ENCODE assay signal across 8 mouse cellular contexts in the genomic region with DNA sequence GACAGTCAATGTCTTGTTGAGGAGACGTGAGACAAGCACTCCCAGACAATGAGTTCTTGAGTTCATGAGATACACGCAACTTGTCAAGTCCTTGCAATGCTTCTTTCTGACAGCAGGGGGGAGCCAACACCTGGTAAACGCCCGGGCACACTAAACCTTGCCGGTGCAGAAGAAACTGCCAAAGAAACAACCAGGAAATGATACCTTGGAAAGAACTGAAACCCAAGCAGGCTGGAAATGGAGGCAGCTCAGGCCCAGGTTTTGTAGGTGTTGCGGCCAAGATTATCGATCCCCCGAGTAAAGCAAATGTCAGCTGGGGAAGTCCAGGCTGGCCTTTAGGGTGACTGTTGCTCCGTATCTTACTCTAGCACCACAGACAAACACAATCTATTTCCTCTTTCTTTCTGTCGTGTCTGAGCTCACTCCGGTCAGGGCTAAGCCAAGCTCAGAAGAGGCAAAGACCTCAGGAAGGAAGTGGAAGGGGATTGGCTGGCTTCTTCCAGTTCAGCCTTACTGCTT. TPM values are rescaled to one million over a fixed set of nuclear protein-coding genes. Genes with fewer than 3 reads are reported as not detected.
DNase-seq lines count a peak whose midpoint lies in the region; ATAC-seq lines count a peak whose summit lies in the region.

No protein-coding gene starts in this region.

- H3K27me3 ChIP-seq in hindbrain, embryonic 10.5 days (ENCODE audit: insufficient read depth, poor library complexity, severe bottlenecking), result no peaks in the 10 kb centered on the region
- H3K27me3 ChIP-seq in hindbrain, embryonic 12.5 days, result no peaks in the 10 kb centered on the region
- H3K27me3 ChIP-seq in limb, embryonic 12.5 days, result 0 out of 2 replicates have a peak, but pooled peaks cover 7% of the 10 kb centered on the region
- H3K27me3 ChIP-seq in midbrain, embryonic 14.5 days (ENCODE audit: control insufficient read depth, insufficient read depth, low read length), result no peaks in the 10 kb centered on the region

- peak; percentile 74 for DNase-seq in hindbrain, embryonic 10.5 days (ENCODE audit: low spot score)
- peak; percentile 68 for DNase-seq in embryo, embryonic 11.5 days (ENCODE audit: low read depth, low spot score)
- peak; percentile 48 to 76 for DNase-seq in gastrocnemius, postnatal 4 days (ENCODE audit: low spot score in 2 of 2)
- DNase-seq in kidney, adult 11 months, result peak; percentile 61
- DNase-seq in midbrain, embryonic 14.5 days, result peak; percentile 90
- DNase-seq in spleen, adult 12 weeks (ENCODE audit: low spot score), result peak; percentile 55

- peaks cover 10% of the 10 kb centered on the region; the same call in 1 of the 2 replicates for H3K4me1 ChIP-seq in hindbrain, embryonic 10.5 days (replicated peaks)
- H3K4me1 ChIP-seq in hindbrain, embryonic 12.5 days, result no peaks in the 10 kb centered on the region
- H3K4me1 ChIP-seq in limb, embryonic 12.5 days (replicated peaks), result peaks cover 2% of the 10 kb centered on the region; the same call in 1 of the 2 replicates
- H3K4me1 ChIP-seq in midbrain, embryonic 14.5 days (ENCODE audit: control insufficient read depth, insufficient read depth, low read length), result no peaks in the 10 kb centered on the region

- H3K4me3 ChIP-seq in hindbrain, embryonic 10.5 days, result no peak overlapping the region
- no peak overlapping the region for H3K4me3 ChIP-seq in hindbrain, embryonic 12.5 days
- no peak overlapping the region for H3K4me3 ChIP-seq in limb, embryonic 12.5 days (replicated peaks)
- H3K4me3 ChIP-seq in midbrain, embryonic 14.5 days (replicated peaks; ENCODE audit: low read depth, low read length), result no peak overlapping the region

- no peaks in the 10 kb centered on the region for H3K36me3 ChIP-seq in hindbrain, embryonic 10.5 days
- H3K36me3 ChIP-seq in hindbrain, embryonic 12.5 days, result no peaks in the 10 kb centered on the region
- H3K36me3 ChIP-seq in limb, embryonic 12.5 days, result no peaks in the 10 kb centered on the region
- no peaks in the 10 kb centered on the region for H3K36me3 ChIP-seq in midbrain, embryonic 14.5 days (ENCODE audit: control insufficient read depth, insufficient read depth, low read length)

- no peak overlapping the region for H3K27ac ChIP-seq in hindbrain, embryonic 10.5 days
- H3K27ac ChIP-seq in hindbrain, embryonic 12.5 days, result no peak overlapping the region
- no peak overlapping the region for H3K27ac ChIP-seq in limb, embryonic 12.5 days
- H3K27ac ChIP-seq in midbrain, embryonic 14.5 days (replicated peaks; ENCODE audit: low read depth, low read length), result no peak overlapping the region

- no peak for ATAC-seq in hindbrain, embryonic 12.5 days (ENCODE audit: low FRiP score)
- peak; percentile 15; the same call in 1 of the 2 replicates for ATAC-seq in limb, embryonic 12.5 days (ENCODE audit: insufficient number of reproducible peaks, insufficient read depth, low FRiP score, low TSS enrichment, low read depth)
- peak; percentile 76 for ATAC-seq in midbrain, embryonic 14.5 days (ENCODE audit: low FRiP score, low TSS enrichment)

- no peak overlapping the region; the same call in 1 of the 2 replicates for H3K4me2 ChIP-seq in hindbrain, embryonic 12.5 days (replicated peaks)
- peak overlapping the region; percentile 34 for H3K4me2 ChIP-seq in limb, embryonic 12.5 days
- H3K4me2 ChIP-seq in midbrain, embryonic 14.5 days (ENCODE audit: low read length), result 0 out of 2 replicates have a peak overlapping the region, but pooled peaks have one; percentile 18

- H3K9me3 ChIP-seq in hindbrain, embryonic 10.5 days, result no peaks in the 10 kb centered on the region
- H3K9me3 ChIP-seq in hindbrain, embryonic 12.5 days (replicated peaks), result no peaks in the 10 kb centered on the region
- no peaks in the 10 kb centered on the region for H3K9me3 ChIP-seq in limb, embryonic 12.5 days
- H3K9me3 ChIP-seq in midbrain, embryonic 14.5 days (ENCODE audit: control insufficient read depth, low read length), result no peaks in the 10 kb centered on the region

- 42% methylated on average over 11 of the region's 11 CpGs for WGBS in hindbrain, embryonic 10.5 days
- WGBS in hindbrain, embryonic 12.5 days, result 42% methylated on average over 11 of the region's 11 CpGs
- 33% methylated on average over 11 of the region's 11 CpGs for WGBS in limb, embryonic 12.5 days
- 41% methylated on average over 11 of the region's 11 CpGs for WGBS in midbrain, embryonic 14.5 days

- H3K9ac ChIP-seq in hindbrain, embryonic 12.5 days, result no peak overlapping the region
- H3K9ac ChIP-seq in limb, embryonic 12.5 days (replicated peaks), result 0 out of 2 replicates have a peak overlapping the region, but pooled peaks have one; percentile 27
- H3K9ac ChIP-seq in midbrain, embryonic 14.5 days (replicated peaks; ENCODE audit: low read length), result no peak overlapping the region

RNA-seq across cellular contexts. Expression of a gene that starts 19.2 kb away (rescaled TPM):
- polyA plus RNA-seq in hindbrain, embryonic 10.5 days (2016; fragmentation: Nextera tagmentation; extraction: Ambion mirVana), result 9.1 and 10.4 TPM in 2 replicates
- polyA plus RNA-seq in hindbrain, embryonic 12.5 days (2016; fragmentation: Nextera tagmentation; extraction: Ambion mirVana), result 7.5 and 8.0 TPM in 2 replicates
- total RNA-seq in gastrocnemius, postnatal 4 days (2021), result 10 to 100 TPM; 21.7 to 23.2 TPM
- polyA plus RNA-seq in limb, embryonic 12.5 days (2016; fragmentation: Nextera tagmentation; extraction: Ambion mirVana), result 5.4 and 5.6 TPM in 2 replicates
- 10.4 and 10.5 TPM in 2 replicates for polyA plus RNA-seq in midbrain, embryonic 14.5 days (2014; fragmentation: Nextera tagmentation; extraction: Ambion mirVana)
